Mouse (Mus musculus) embryonic facial prominence, embryonic 10.5 days (tissue): ENCODE data around the gene Ndufaf2. TPM values are rescaled to one million over a fixed set of nuclear protein-coding genes. Genes with fewer than 3 reads are reported as not detected.

Experiments
- DNase-seq: peaks from one replicate; pipeline ENCODE4 v3.0.0-alpha.2; 2017; ENCODE audit warnings: low spot score
- H3K27ac ChIP-seq: fragments of 300-500 bp; sonication (generic); replicated peaks from 2 replicates; pipeline ENCODE4 v1.5.1; 2016; ENCODE audit warnings: mild to moderate bottlenecking
- H3K27me3 ChIP-seq: fragments of 300-500 bp; sonication (generic); replicated peaks from 2 replicates; pipeline ENCODE4 v1.6.1; 2016; ENCODE audit warnings: low read depth, mild to moderate bottlenecking; ENCODE audit not compliant: poor library complexity, severe bottlenecking
- H3K36me3 ChIP-seq: fragments of 300-500 bp; sonication (generic); replicated peaks from 2 replicates; pipeline ENCODE4 v1.6.1; 2016; ENCODE audit warnings: mild to moderate bottlenecking, moderate library complexity
- H3K4me1 ChIP-seq: fragments of 300-500 bp; sonication (generic); 2 replicates; pipeline ENCODE4 v1.6.1; 2016
- H3K4me3 ChIP-seq: fragments of 300-500 bp; sonication (generic); 2 replicates; pipeline ENCODE4 v1.5.1; 2016; ENCODE audit warnings: mild to moderate bottlenecking, moderate library complexity
- H3K9me3 ChIP-seq: fragments of 300-500 bp; sonication (generic); 2 replicates; pipeline ENCODE4 v1.6.1; 2016; ENCODE audit warnings: mild to moderate bottlenecking
- WGBS: fragments of 180-500 bp; shearing (Covaris S2); methylation state at CpG from one replicate; pipeline ENCODE4 v1.1.7; 2016; 5-methylcytosine and 5-hydroxymethylcytosine counted together
- polyA plus RNA-seq: library from polyadenylated mRNA; unstranded; fragments of >200 nt; fragmentation: Nextera tagmentation; extraction: Ambion mirVana; gene quantifications from 2 replicates; pipeline ENCODE4 v1.2.1, GENCODE M21; 2016

Gene Ndufaf2
- polyA plus RNA-seq, 1 experiment from 2014 or later = 106 TPM

DNA sequence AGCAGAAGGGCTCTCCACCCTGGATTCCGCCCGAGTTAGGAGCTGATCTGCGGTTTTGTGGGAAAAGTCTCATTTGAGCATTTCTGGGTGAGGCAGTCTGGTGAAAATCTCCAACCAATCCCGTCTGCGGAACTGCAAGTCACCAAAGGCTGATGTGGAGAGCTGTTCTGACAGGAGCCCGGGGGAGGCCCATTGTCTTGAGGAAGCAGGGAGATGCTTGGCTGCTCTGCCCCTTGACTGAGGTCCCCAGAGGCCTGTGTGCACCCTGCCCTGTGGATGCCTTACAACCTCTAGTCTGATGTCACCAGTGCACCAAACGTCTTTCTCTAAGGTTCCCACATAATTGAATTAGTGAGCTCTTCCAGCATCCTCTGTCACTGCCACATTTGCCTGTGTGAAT lies 163.2 kb downstream of the Ndufaf2 start:
- DNase-seq = no peak
- 64% methylated on average over 7 of the region's 7 CpGs for WGBS
- Histone ChIP-seq H3K4me1 (no peaks in the 10 kb centered on the region), H3K36me3 (no peaks in the 10 kb centered on the region), H3K27me3 (no peaks in the 10 kb centered on the region), H3K27ac (no peak overlapping the region), H3K9me3 (no peaks in the 10 kb centered on the region), H3K4me3 (no peak overlapping the region)

GRCm38 (mm10) chr13:107992573-107992972 lies 165.8 kb downstream of the Ndufaf2 start:
- H3K9me3 ChIP-seq = no peaks in the 10 kb centered on the region
- H3K27me3 ChIP-seq = no peaks in the 10 kb centered on the region
- H3K4me3 ChIP-seq = no peak overlapping the region
- 0 out of 2 replicates have a peak, but pooled peaks cover 3% of the 10 kb centered on the region for H3K4me1 ChIP-seq
- no peak overlapping the region for H3K27ac ChIP-seq
- no peak for DNase-seq
- H3K36me3 ChIP-seq = no peaks in the 10 kb centered on the region
- WGBS = 89% methylated on average over 1 of the region's 1 CpGs

DNA sequence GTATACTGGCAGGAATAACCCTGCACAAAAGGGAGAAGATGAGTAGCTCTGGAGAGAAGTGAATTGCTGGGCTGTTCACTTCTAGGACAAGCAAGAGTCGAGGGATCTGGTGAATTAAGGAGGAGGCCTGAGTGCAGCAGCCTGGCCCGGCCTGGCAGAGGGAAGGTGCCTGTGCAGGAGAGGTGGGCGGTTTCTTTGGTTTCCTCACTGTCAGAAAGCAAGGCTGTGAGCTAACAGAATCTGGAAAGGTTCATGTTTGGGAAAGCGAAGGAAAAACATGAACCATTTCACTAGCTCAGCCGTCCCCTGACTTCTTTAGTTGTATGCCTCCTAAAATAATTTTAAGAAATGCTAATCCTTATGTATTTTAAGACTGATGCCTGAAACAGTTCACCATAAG lies 173.8 kb downstream of the Ndufaf2 start:
- H3K4me1 ChIP-seq = 0 out of 2 replicates have a peak, but pooled peaks cover 3% of the 10 kb centered on the region
- no peaks in the 10 kb centered on the region for H3K27me3 ChIP-seq
- no peak for DNase-seq
- no peaks in the 10 kb centered on the region for H3K36me3 ChIP-seq
- no peak overlapping the region for H3K27ac ChIP-seq
- H3K9me3 ChIP-seq = peaks cover 5% of the 10 kb centered on the region; the same call in 1 of the 2 replicates
- H3K4me3 ChIP-seq = no peak overlapping the region
- 81% methylated on average over 5 of the region's 5 CpGs for WGBS

GRCm38 (mm10) chr13:107984186-107984585 lies 174.2 kb downstream of the Ndufaf2 start:
- H3K4me3 ChIP-seq = no peak overlapping the region
- H3K9me3 ChIP-seq = peaks cover 5% of the 10 kb centered on the region; the same call in 1 of the 2 replicates
- WGBS = 87% methylated on average over 5 of the region's 5 CpGs
- no peaks in the 10 kb centered on the region for H3K27me3 ChIP-seq
- DNase-seq = no peak
- H3K4me1 ChIP-seq = no peaks in the 10 kb centered on the region
- H3K36me3 ChIP-seq = no peaks in the 10 kb centered on the region
- no peak overlapping the region for H3K27ac ChIP-seq

DNA sequence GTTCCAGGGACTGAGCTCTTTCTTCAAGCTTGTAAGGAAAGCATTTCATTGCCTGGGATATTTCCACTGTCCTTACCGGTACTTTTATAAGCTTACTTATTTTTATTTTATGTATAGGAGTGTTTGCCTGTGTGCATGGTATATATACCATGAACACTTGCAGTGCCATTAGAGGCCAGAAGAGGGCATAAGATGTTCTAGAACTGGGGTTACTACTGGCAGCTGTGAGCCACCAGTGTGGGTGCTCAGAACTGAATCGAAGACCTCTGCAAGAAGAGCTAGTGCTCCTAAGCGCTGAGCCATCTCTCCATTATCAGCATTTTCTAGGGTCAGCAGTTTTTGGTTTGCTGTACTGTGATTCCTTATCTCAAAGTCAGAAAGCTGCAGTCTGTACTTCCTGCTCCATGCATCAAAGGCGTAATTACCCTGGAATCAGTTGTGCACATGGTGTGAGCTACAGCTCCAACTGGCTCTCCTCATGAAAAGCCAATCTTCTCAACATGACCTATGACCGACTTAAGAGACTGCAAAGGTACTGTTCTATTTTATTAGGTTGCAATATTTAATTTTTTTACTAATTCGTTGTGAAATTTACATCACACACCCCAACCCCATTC lies 175.1 kb downstream of the Ndufaf2 start:
- no peak overlapping the region for H3K4me3 ChIP-seq
- peaks cover 5% of the 10 kb centered on the region; the same call in 1 of the 2 replicates for H3K9me3 ChIP-seq
- H3K27me3 ChIP-seq = no peaks in the 10 kb centered on the region
- H3K27ac ChIP-seq = no peak overlapping the region
- no peak for DNase-seq
- 94% methylated on average over 6 of the region's 6 CpGs for WGBS
- H3K36me3 ChIP-seq = no peaks in the 10 kb centered on the region
- no peaks in the 10 kb centered on the region for H3K4me1 ChIP-seq

DNA sequence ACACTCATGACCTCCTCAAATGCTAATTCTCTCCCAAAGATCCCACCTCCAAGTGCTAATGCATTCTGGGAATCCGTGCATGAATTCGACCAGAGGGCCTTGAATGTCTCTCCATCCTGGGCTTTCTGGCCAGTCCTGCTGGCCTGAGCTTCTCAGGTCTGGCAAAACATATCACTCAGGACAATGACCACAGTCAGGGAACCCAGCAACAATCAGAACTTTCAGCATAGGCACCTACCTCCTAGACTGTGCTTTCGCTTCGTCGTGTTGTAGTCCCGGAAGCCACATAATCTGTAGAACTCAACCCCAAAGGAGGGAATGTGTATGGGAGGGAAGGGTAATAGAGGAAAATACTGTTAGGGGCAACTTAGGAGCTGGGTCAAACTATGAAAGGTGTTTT lies 179.0 kb downstream of the Ndufaf2 start:
- no peak for DNase-seq
- Histone ChIP-seq H3K4me3 (no peak overlapping the region), H3K36me3 (no peaks in the 10 kb centered on the region), H3K27ac (no peak overlapping the region), H3K4me1 (no peaks in the 10 kb centered on the region), H3K27me3 (no peaks in the 10 kb centered on the region), H3K9me3 (peaks cover 5% of the 10 kb centered on the region; the same call in 1 of the 2 replicates)
- WGBS = 95% methylated on average over 6 of the region's 6 CpGs

- DNase-seq = no peak
- peaks cover 4% of the 10 kb centered on the region for H3K4me1 ChIP-seq
- no peak overlapping the region for H3K27ac ChIP-seq
- no peaks in the 10 kb centered on the region for H3K9me3 ChIP-seq
- WGBS = 84% methylated on average over 16 of the region's 16 CpGs
- H3K36me3 ChIP-seq = no peaks in the 10 kb centered on the region
- H3K27me3 ChIP-seq = no peaks in the 10 kb centered on the region
- H3K4me3 ChIP-seq = no peak overlapping the region
These were observed 181.4 kb downstream of the Ndufaf2 start for GRCm38 (mm10) chr13:107976886-107977656.

- Histone ChIP-seq H3K27me3 (no peaks in the 10 kb centered on the region), H3K9me3 (no peaks in the 10 kb centered on the region), H3K4me3 (no peak overlapping the region), H3K27ac (no peak overlapping the region), H3K4me1 (peaks cover 23% of the 10 kb centered on the region), H3K36me3 (no peaks in the 10 kb centered on the region)
- 89% methylated on average over 4 of the region's 4 CpGs for WGBS
- DNase-seq = no peak
These were observed 186.0 kb downstream of the Ndufaf2 start for GRCm38 (mm10) chr13:107972451-107972850.

DNA sequence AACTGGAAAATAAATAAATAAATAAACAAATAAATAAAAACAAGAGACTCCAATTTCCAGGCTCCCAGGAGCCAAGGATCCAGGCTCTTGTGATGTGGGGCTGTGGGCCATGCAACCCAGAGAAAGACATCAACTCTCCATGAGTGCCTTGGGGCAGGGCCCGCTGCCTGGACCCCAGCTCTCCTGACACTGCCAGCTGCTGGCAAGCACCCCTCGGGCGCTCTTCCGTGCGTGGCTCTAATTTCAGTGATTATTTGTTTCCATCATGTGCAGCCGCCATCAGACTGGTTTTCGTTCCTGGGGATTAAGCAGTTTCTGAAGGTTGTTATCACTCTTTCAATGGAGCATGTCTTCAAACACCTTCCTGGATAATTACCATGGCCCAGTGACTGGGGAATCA lies 186.6 kb downstream of the Ndufaf2 start:
- Histone ChIP-seq H3K4me3 (no peak overlapping the region), H3K4me1 (peaks cover 23% of the 10 kb centered on the region), H3K36me3 (no peaks in the 10 kb centered on the region), H3K27me3 (no peaks in the 10 kb centered on the region), H3K9me3 (no peaks in the 10 kb centered on the region), H3K27ac (no peak overlapping the region)
- no peak for DNase-seq
- WGBS = 55% methylated on average over 7 of the region's 7 CpGs

- Histone ChIP-seq H3K27ac (no peak overlapping the region), H3K27me3 (no peaks in the 10 kb centered on the region), H3K36me3 (no peaks in the 10 kb centered on the region), H3K4me1 (peaks cover 23% of the 10 kb centered on the region), H3K9me3 (no peaks in the 10 kb centered on the region), H3K4me3 (no peak overlapping the region)
- peak; percentile 21 for DNase-seq
- WGBS = 65% methylated on average over 11 of the region's 11 CpGs
These were observed 187.8 kb downstream of the Ndufaf2 start for GRCm38 (mm10) chr13:107970422-107971142.

- 19% methylated on average over 7 of the region's 7 CpGs for WGBS
- H3K27ac ChIP-seq = 0 out of 2 replicates have a peak overlapping the region, but pooled peaks have one; percentile 14
- DNase-seq = peak; percentile 29
These were observed 188.4 kb downstream of the Ndufaf2 start for GRCm38 (mm10) chr13:107969961-107970391.

DNA sequence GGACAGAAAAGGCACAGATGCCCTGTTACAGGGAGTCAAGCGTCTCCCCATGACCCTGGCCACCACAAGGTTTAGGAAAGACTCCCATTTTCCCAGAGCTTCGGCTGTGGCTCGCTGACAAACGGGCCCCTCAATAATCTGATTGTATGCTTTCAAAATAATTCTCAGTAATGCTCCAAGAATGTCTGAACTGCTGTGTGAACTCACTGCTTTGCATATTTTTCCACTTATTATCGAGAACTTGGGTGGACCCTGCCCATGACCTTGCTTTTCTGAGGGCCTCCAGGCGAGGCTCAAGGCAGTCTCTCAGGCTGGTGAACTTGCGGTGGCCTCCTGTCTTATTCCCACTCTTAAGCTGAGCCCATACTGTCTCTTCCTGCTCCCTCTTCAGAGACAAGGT lies 193.8 kb downstream of the Ndufaf2 start:
- no peak overlapping the region for H3K27ac ChIP-seq

More at GRCm38 (mm10) chr13:107969961-107970391, 188.4 kb downstream of the Ndufaf2 start:
- no peaks in the 10 kb centered on the region for H3K9me3 ChIP-seq
- no peak overlapping the region for H3K4me3 ChIP-seq
- H3K27me3 ChIP-seq = no peaks in the 10 kb centered on the region
- H3K36me3 ChIP-seq = no peaks in the 10 kb centered on the region
- peaks cover 23% of the 10 kb centered on the region for H3K4me1 ChIP-seq

More for the DNA sequence above, 193.8 kb downstream of the Ndufaf2 start:
- H3K4me3 ChIP-seq = no peak overlapping the region
- no peak for DNase-seq
- peaks cover 7% of the 10 kb centered on the region; the same call in 1 of the 2 replicates for H3K27me3 ChIP-seq
- no peaks in the 10 kb centered on the region for H3K36me3 ChIP-seq
- WGBS = 73% methylated on average over 7 of the region's 7 CpGs
- H3K4me1 ChIP-seq = peaks cover 35% of the 10 kb centered on the region
- H3K9me3 ChIP-seq = no peaks in the 10 kb centered on the region
